Mouse (Mus musculus): Measurements from ENCODE around the gene Cyth1. TPM values are rescaled to one million over a fixed set of nuclear protein-coding genes. Genes with fewer than 3 reads are reported as not detected.

Gene Cyth1
- polyA plus RNA-seq, 1 experiment from 2014 or later = 19.5 TPM

GRCm38 (mm10) chr11:118147877-118148637 is 100.3 kb downstream of the Cyth1 start:
- H3K27me3 ChIP-seq = no peaks in the 10 kb centered on the region
- peaks cover 8% of the 10 kb centered on the region for H3K4me1 ChIP-seq
- no peak for ATAC-seq (ENCODE audit: insufficient number of reproducible peaks, low FRiP score, low TSS enrichment, low read depth)
- no peak overlapping the region for H3K4me3 ChIP-seq (replicated peaks)
- no peak overlapping the region for H3K9ac ChIP-seq
- no peaks in the 10 kb centered on the region for H3K9me3 ChIP-seq (replicated peaks)
- H3K4me2 ChIP-seq (replicated peaks) = no peak overlapping the region
- WGBS = 63% methylated on average over 9 of the region's 9 CpGs
- no peaks in the 10 kb centered on the region for H3K36me3 ChIP-seq
- no peak overlapping the region for H3K27ac ChIP-seq (replicated peaks)

GRCm38 (mm10) chr11:118146446-118146845 is 101.9 kb downstream of the Cyth1 start:
- no peak for ATAC-seq (ENCODE audit: insufficient number of reproducible peaks, low FRiP score, low TSS enrichment, low read depth)
- peaks cover 13% of the 10 kb centered on the region for H3K4me1 ChIP-seq
- no peak overlapping the region for H3K9ac ChIP-seq
- H3K4me3 ChIP-seq (replicated peaks) = no peak overlapping the region
- H3K36me3 ChIP-seq = no peaks in the 10 kb centered on the region
- no peaks in the 10 kb centered on the region for H3K27me3 ChIP-seq
- 0 out of 2 replicates have a peak overlapping the region, but pooled peaks have one; percentile 6 for H3K27ac ChIP-seq (replicated peaks)
- WGBS = 95% methylated on average over 10 of the region's 10 CpGs
- no peaks in the 10 kb centered on the region for H3K9me3 ChIP-seq (replicated peaks)
- no peak overlapping the region for H3K4me2 ChIP-seq (replicated peaks)

GRCm38 (mm10) chr11:118145771-118146351 is 102.5 kb downstream of the Cyth1 start:
- no peaks in the 10 kb centered on the region for H3K36me3 ChIP-seq
- no peaks in the 10 kb centered on the region for H3K27me3 ChIP-seq
- H3K9ac ChIP-seq = no peak overlapping the region
- 62% methylated on average over 16 of the region's 16 CpGs for WGBS
- no peak for ATAC-seq (ENCODE audit: insufficient number of reproducible peaks, low FRiP score, low TSS enrichment, low read depth)
- peaks cover 14% of the 10 kb centered on the region for H3K4me1 ChIP-seq
- H3K4me2 ChIP-seq (replicated peaks) = no peak overlapping the region
- 0 out of 2 replicates have a peak overlapping the region, but pooled peaks have one; percentile 6 for H3K27ac ChIP-seq (replicated peaks)
- H3K9me3 ChIP-seq (replicated peaks) = no peaks in the 10 kb centered on the region
- no peak overlapping the region for H3K4me3 ChIP-seq (replicated peaks)

- WGBS = 94% methylated on average over 4 of the region's 4 CpGs
- Histone ChIP-seq H3K4me1 (peaks cover 14% of the 10 kb centered on the region), H3K36me3 (no peaks in the 10 kb centered on the region), H3K9ac (no peak overlapping the region), H3K27me3 (no peaks in the 10 kb centered on the region), H3K27ac (replicated peaks) (no peak overlapping the region), H3K4me2 (replicated peaks) (no peak overlapping the region), H3K9me3 (replicated peaks) (no peaks in the 10 kb centered on the region), H3K4me3 (replicated peaks) (no peak overlapping the region)
- no peak for ATAC-seq (ENCODE audit: insufficient number of reproducible peaks, low FRiP score, low TSS enrichment, low read depth)
These were observed 103.3 kb downstream of the Cyth1 start for GRCm38 (mm10) chr11:118145092-118145491.

GRCm38 (mm10) chr11:118143731-118144130 is 104.7 kb downstream of the Cyth1 start:
- WGBS = 87% methylated on average over 4 of the region's 4 CpGs
- H3K27ac ChIP-seq (replicated peaks) = no peak overlapping the region
- no peaks in the 10 kb centered on the region for H3K27me3 ChIP-seq
- H3K36me3 ChIP-seq = no peaks in the 10 kb centered on the region
- peaks cover 13% of the 10 kb centered on the region; the same call in 1 of the 2 replicates for H3K4me1 ChIP-seq
- no peak overlapping the region for H3K4me3 ChIP-seq (replicated peaks)
- H3K9me3 ChIP-seq (replicated peaks) = 0 out of 2 replicates have a peak, but pooled peaks cover 3% of the 10 kb centered on the region
- no peak for ATAC-seq (ENCODE audit: insufficient number of reproducible peaks, low FRiP score, low TSS enrichment, low read depth)
- H3K9ac ChIP-seq = no peak overlapping the region
- H3K4me2 ChIP-seq (replicated peaks) = no peak overlapping the region

- Histone ChIP-seq H3K36me3 (no peaks in the 10 kb centered on the region), H3K27me3 (no peaks in the 10 kb centered on the region), H3K4me1 (peaks cover 13% of the 10 kb centered on the region; the same call in 1 of the 2 replicates), H3K9ac (no peak overlapping the region), H3K4me3 (replicated peaks) (no peak overlapping the region), H3K9me3 (replicated peaks) (0 out of 2 replicates have a peak, but pooled peaks cover 3% of the 10 kb centered on the region), H3K27ac (replicated peaks) (no peak overlapping the region), H3K4me2 (replicated peaks) (no peak overlapping the region)
- 36% methylated on average over 7 of the region's 7 CpGs for WGBS
- ATAC-seq (ENCODE audit: insufficient number of reproducible peaks, low FRiP score, low TSS enrichment, low read depth) = no peak
These were observed 105.7 kb downstream of the Cyth1 start for GRCm38 (mm10) chr11:118142547-118143165.

- H3K4me1 ChIP-seq = peaks cover 13% of the 10 kb centered on the region; the same call in 1 of the 2 replicates
- no peak overlapping the region for H3K9ac ChIP-seq
- no peak overlapping the region for H3K27ac ChIP-seq (replicated peaks)
- 63% methylated on average over 10 of the region's 10 CpGs for WGBS
- H3K4me2 ChIP-seq (replicated peaks) = no peak overlapping the region
- H3K27me3 ChIP-seq = no peaks in the 10 kb centered on the region
- H3K9me3 ChIP-seq (replicated peaks) = 0 out of 2 replicates have a peak, but pooled peaks cover 3% of the 10 kb centered on the region
- no peak for ATAC-seq (ENCODE audit: insufficient number of reproducible peaks, low FRiP score, low TSS enrichment, low read depth)
- H3K4me3 ChIP-seq (replicated peaks) = no peak overlapping the region
- H3K36me3 ChIP-seq = no peaks in the 10 kb centered on the region
These were observed 107.4 kb downstream of the Cyth1 start for GRCm38 (mm10) chr11:118140771-118141565.

GRCm38 (mm10) chr11:118138347-118138746 is 110.0 kb downstream of the Cyth1 start:
- Histone ChIP-seq H3K4me1 (peaks cover 20% of the 10 kb centered on the region; the same call in 1 of the 2 replicates), H3K4me2 (replicated peaks) (no peak overlapping the region), H3K27ac (replicated peaks) (no peak overlapping the region), H3K36me3 (no peaks in the 10 kb centered on the region), H3K4me3 (replicated peaks) (no peak overlapping the region), H3K9me3 (replicated peaks) (0 out of 2 replicates have a peak, but pooled peaks cover 3% of the 10 kb centered on the region), H3K9ac (no peak overlapping the region), H3K27me3 (no peaks in the 10 kb centered on the region)
- WGBS = 96% methylated on average over 6 of the region's 6 CpGs
- ATAC-seq (ENCODE audit: insufficient number of reproducible peaks, low FRiP score, low TSS enrichment, low read depth) = no peak

GRCm38 (mm10) chr11:118136172-118136632 is 112.2 kb downstream of the Cyth1 start:
- Histone ChIP-seq H3K4me3 (replicated peaks) (no peak overlapping the region), H3K9ac (no peak overlapping the region), H3K9me3 (replicated peaks) (0 out of 2 replicates have a peak, but pooled peaks cover 3% of the 10 kb centered on the region), H3K27ac (replicated peaks) (no peak overlapping the region), H3K36me3 (no peaks in the 10 kb centered on the region), H3K4me2 (replicated peaks) (no peak overlapping the region), H3K4me1 (peaks cover 16% of the 10 kb centered on the region; the same call in 1 of the 2 replicates), H3K27me3 (no peaks in the 10 kb centered on the region)
- ATAC-seq (ENCODE audit: insufficient number of reproducible peaks, low FRiP score, low TSS enrichment, low read depth) = no peak
- 48% methylated on average over 5 of the region's 5 CpGs for WGBS

- 52% methylated on average over 6 of the region's 6 CpGs for WGBS
These were observed 113.1 kb downstream of the Cyth1 start for GRCm38 (mm10) chr11:118135271-118135670.

More at GRCm38 (mm10) chr11:118135271-118135670, 113.1 kb downstream of the Cyth1 start:
- H3K27ac ChIP-seq (replicated peaks) = no peak overlapping the region
- H3K9ac ChIP-seq = no peak overlapping the region
- H3K4me3 ChIP-seq (replicated peaks) = no peak overlapping the region
- H3K27me3 ChIP-seq = no peaks in the 10 kb centered on the region
- H3K4me1 ChIP-seq = peaks cover 9% of the 10 kb centered on the region; the same call in 1 of the 2 replicates
- no peaks in the 10 kb centered on the region for H3K36me3 ChIP-seq
- 0 out of 2 replicates have a peak, but pooled peaks cover 3% of the 10 kb centered on the region for H3K9me3 ChIP-seq (replicated peaks)
- H3K4me2 ChIP-seq (replicated peaks) = no peak overlapping the region
- no peak for ATAC-seq (ENCODE audit: insufficient number of reproducible peaks, low FRiP score, low TSS enrichment, low read depth)
